Mouse (Mus musculus) liver, embryonic 13.5 days (tissue): Measurements from ENCODE around the gene Lamtor5. TPM values are rescaled to one million over a fixed set of nuclear protein-coding genes. Genes with fewer than 3 reads are reported as not detected.
A peak's percentile ranks its signal among the peaks of the same experiment; 100 is the strongest.

Experiments used
- ATAC-seq: fragments of 200-750 bp; cut with Nextera tagmentation; 2 replicates; pipeline ENCODE4 v1.8.0; 2017; ENCODE audit warnings: low read depth, mild to moderate bottlenecking, moderate number of reproducible peaks, moderate library complexity
- DNase-seq: peaks from one replicate; pipeline ENCODE4 v3.0.0; 2022
- H3K27ac ChIP-seq: fragments of 300-500 bp; sonication (generic); 2 replicates; pipeline ENCODE4 v1.5.1; 2015; ENCODE audit warnings: moderate library complexity, mild to moderate bottlenecking, inconsistent platforms
- H3K27me3 ChIP-seq: fragments of 300-500 bp; sonication (generic); 2 replicates; pipeline ENCODE4 v1.6.1; 2015; ENCODE audit warnings: mild to moderate bottlenecking, inconsistent platforms
- H3K36me3 ChIP-seq: fragments of 300-500 bp; sonication (generic); 2 replicates; pipeline ENCODE4 v1.6.1; 2015; ENCODE audit warnings: mild to moderate bottlenecking, inconsistent platforms
- H3K4me1 ChIP-seq: fragments of 300-500 bp; sonication (generic); replicated peaks from 2 replicates; pipeline ENCODE4 v1.6.1; 2015; ENCODE audit warnings: inconsistent platforms
- H3K4me2 ChIP-seq: fragments of 300-500 bp; sonication (generic); 2 replicates; pipeline ENCODE4 v1.6.1; 2015; ENCODE audit warnings: inconsistent platforms, mild to moderate bottlenecking, moderate library complexity
- H3K4me3 ChIP-seq: fragments of 300-500 bp; sonication (generic); replicated peaks from 2 replicates; pipeline ENCODE4 v1.5.1; 2015; ENCODE audit warnings: mild to moderate bottlenecking, inconsistent platforms
- H3K9ac ChIP-seq: fragments of 300-500 bp; sonication (generic); 2 replicates; pipeline ENCODE4 v1.6.1; 2015; ENCODE audit warnings: mild to moderate bottlenecking, inconsistent platforms
- H3K9me3 ChIP-seq: fragments of 300-500 bp; sonication (generic); replicated peaks from 2 replicates; pipeline ENCODE4 v1.6.1; 2016; ENCODE audit warnings: inconsistent platforms
- WGBS: fragments of 180-500 bp; shearing (Covaris S2); methylation state at CpG from one replicate; pipeline ENCODE4 v1.1.7; 2015; ENCODE audit not compliant: insufficient replicate concordance; 5-methylcytosine and 5-hydroxymethylcytosine counted together
- polyA plus RNA-seq: library from polyadenylated mRNA; unstranded; fragments of >200 nt; fragmentation: Nextera tagmentation; extraction: Ambion mirVana; gene quantifications from 2 replicates; pipeline ENCODE4 v1.2.1, GENCODE M21; 2015

Gene Lamtor5
- polyA plus RNA-seq, 1 experiment from 2014 or later: 131 TPM

GRCm38 (mm10) chr3:107246876-107247275 is 31.8 kb upstream of the Lamtor5 start:
- Histone ChIP-seq H3K36me3 (no peaks in the 10 kb centered on the region), H3K27ac (no peak overlapping the region), H3K9ac (no peak overlapping the region), H3K27me3 (no peaks in the 10 kb centered on the region), H3K4me3 (no peak overlapping the region), H3K9me3 (no peaks in the 10 kb centered on the region), H3K4me2 (no peak overlapping the region), H3K4me1 (no peaks in the 10 kb centered on the region)
- DNase-seq: no peak
- ATAC-seq: no peak
- WGBS: 68% methylated on average over 6 of the region's 6 CpGs

GRCm38 (mm10) chr3:107249042-107249441 is 29.6 kb upstream of the Lamtor5 start:
- WGBS: 29% methylated on average over 3 of the region's 3 CpGs
- H3K36me3 ChIP-seq: no peaks in the 10 kb centered on the region
- no peak for DNase-seq
- H3K4me1 ChIP-seq: no peaks in the 10 kb centered on the region
- no peaks in the 10 kb centered on the region for H3K9me3 ChIP-seq
- no peak overlapping the region for H3K4me2 ChIP-seq
- ATAC-seq: no peak
- no peak overlapping the region for H3K27ac ChIP-seq
- H3K9ac ChIP-seq: no peak overlapping the region
- no peaks in the 10 kb centered on the region for H3K27me3 ChIP-seq
- H3K4me3 ChIP-seq: no peak overlapping the region

GRCm38 (mm10) chr3:107250320-107250719 is 28.3 kb upstream of the Lamtor5 start:
- H3K9me3 ChIP-seq: no peaks in the 10 kb centered on the region
- H3K27ac ChIP-seq: no peak overlapping the region
- H3K9ac ChIP-seq: no peak overlapping the region
- WGBS: 6% methylated on average over 2 of the region's 2 CpGs
- H3K4me3 ChIP-seq: no peak overlapping the region
- H3K4me2 ChIP-seq: no peak overlapping the region
- H3K4me1 ChIP-seq: no peaks in the 10 kb centered on the region
- DNase-seq (no peak), ATAC-seq (no peak)
- H3K36me3 ChIP-seq: no peaks in the 10 kb centered on the region
- no peaks in the 10 kb centered on the region for H3K27me3 ChIP-seq

GRCm38 (mm10) chr3:107252035-107252434 is 26.6 kb upstream of the Lamtor5 start:
- DNase-seq: no peak
- Histone ChIP-seq H3K9me3 (no peaks in the 10 kb centered on the region), H3K4me1 (no peaks in the 10 kb centered on the region), H3K4me2 (no peak overlapping the region), H3K27me3 (no peaks in the 10 kb centered on the region), H3K36me3 (no peaks in the 10 kb centered on the region), H3K27ac (no peak overlapping the region), H3K9ac (no peak overlapping the region), H3K4me3 (no peak overlapping the region)
- no peak for ATAC-seq
- 12% methylated on average over 4 of the region's 4 CpGs for WGBS

- H3K4me1 ChIP-seq: no peaks in the 10 kb centered on the region
- DNase-seq (no peak), ATAC-seq (no peak)
- H3K27me3 ChIP-seq: no peaks in the 10 kb centered on the region
- H3K4me2 ChIP-seq: no peak overlapping the region
- no peak overlapping the region for H3K9ac ChIP-seq
- WGBS: 49% methylated on average over 5 of the region's 5 CpGs
- no peaks in the 10 kb centered on the region for H3K9me3 ChIP-seq
- H3K27ac ChIP-seq: no peak overlapping the region
- no peak overlapping the region for H3K4me3 ChIP-seq
- no peaks in the 10 kb centered on the region for H3K36me3 ChIP-seq
Measured at GRCm38 (mm10) chr3:107253925-107254324, 24.7 kb upstream of the Lamtor5 start.

GRCm38 (mm10) chr3:107255992-107256391 is 22.7 kb upstream of the Lamtor5 start:
- H3K9ac ChIP-seq: no peak overlapping the region
- no peak overlapping the region for H3K4me3 ChIP-seq
- no peaks in the 10 kb centered on the region for H3K9me3 ChIP-seq
- H3K4me1 ChIP-seq: no peaks in the 10 kb centered on the region
- no peaks in the 10 kb centered on the region for H3K27me3 ChIP-seq
- DNase-seq (no peak), ATAC-seq (no peak)
- H3K27ac ChIP-seq: no peak overlapping the region
- no peaks in the 10 kb centered on the region for H3K36me3 ChIP-seq
- 57% methylated on average over 3 of the region's 3 CpGs for WGBS
- no peak overlapping the region for H3K4me2 ChIP-seq

GRCm38 (mm10) chr3:107256724-107257123 is 21.9 kb upstream of the Lamtor5 start:
- H3K4me2 ChIP-seq: no peak overlapping the region
- H3K4me1 ChIP-seq: no peaks in the 10 kb centered on the region
- no peak overlapping the region for H3K9ac ChIP-seq
- no peak overlapping the region for H3K27ac ChIP-seq
- H3K36me3 ChIP-seq: no peaks in the 10 kb centered on the region
- no peaks in the 10 kb centered on the region for H3K9me3 ChIP-seq
- DNase-seq (no peak), ATAC-seq (no peak)
- no peak overlapping the region for H3K4me3 ChIP-seq
- 65% methylated on average over 7 of the region's 7 CpGs for WGBS
- H3K27me3 ChIP-seq: no peaks in the 10 kb centered on the region

- no peaks in the 10 kb centered on the region for H3K9me3 ChIP-seq
- H3K9ac ChIP-seq: no peak overlapping the region
- 46% methylated on average over 5 of the region's 5 CpGs for WGBS
- H3K27ac ChIP-seq: no peak overlapping the region
- no peaks in the 10 kb centered on the region for H3K36me3 ChIP-seq
- no peaks in the 10 kb centered on the region for H3K27me3 ChIP-seq
- no peak overlapping the region for H3K4me3 ChIP-seq
- DNase-seq (no peak), ATAC-seq (no peak)
- no peak overlapping the region for H3K4me2 ChIP-seq
- no peaks in the 10 kb centered on the region for H3K4me1 ChIP-seq
Measured at GRCm38 (mm10) chr3:107257924-107258323, 20.7 kb upstream of the Lamtor5 start.

GRCm38 (mm10) chr3:107260956-107261850 is 17.5 kb upstream of the Lamtor5 start:
- ATAC-seq: no peak
- Histone ChIP-seq H3K27me3 (no peaks in the 10 kb centered on the region), H3K27ac (no peak overlapping the region), H3K4me1 (no peaks in the 10 kb centered on the region), H3K9me3 (no peaks in the 10 kb centered on the region), H3K36me3 (no peaks in the 10 kb centered on the region), H3K9ac (no peak overlapping the region), H3K4me3 (no peak overlapping the region), H3K4me2 (no peak overlapping the region)
- WGBS: 56% methylated on average over 8 of the region's 8 CpGs
- DNase-seq: no peak

- Histone ChIP-seq H3K27me3 (no peaks in the 10 kb centered on the region), H3K4me2 (no peak overlapping the region), H3K4me3 (no peak overlapping the region), H3K9ac (no peak overlapping the region), H3K9me3 (no peaks in the 10 kb centered on the region), H3K4me1 (no peaks in the 10 kb centered on the region), H3K27ac (no peak overlapping the region), H3K36me3 (no peaks in the 10 kb centered on the region)
- DNase-seq (no peak), ATAC-seq (no peak)
- WGBS: 66% methylated on average over 7 of the region's 7 CpGs
Measured at GRCm38 (mm10) chr3:107261851-107262165, 16.9 kb upstream of the Lamtor5 start.

- no peaks in the 10 kb centered on the region for H3K27me3 ChIP-seq
- 62% methylated on average over 2 of the region's 2 CpGs for WGBS
- H3K4me1 ChIP-seq: no peaks in the 10 kb centered on the region
- no peak overlapping the region for H3K4me3 ChIP-seq
- DNase-seq (no peak), ATAC-seq (no peak)
- no peaks in the 10 kb centered on the region for H3K36me3 ChIP-seq
- no peak overlapping the region for H3K4me2 ChIP-seq
- H3K9ac ChIP-seq: no peak overlapping the region
- no peak overlapping the region for H3K27ac ChIP-seq
- H3K9me3 ChIP-seq: no peaks in the 10 kb centered on the region
Measured at GRCm38 (mm10) chr3:107266814-107267345, 11.8 kb upstream of the Lamtor5 start.

GRCm38 (mm10) chr3:107272433-107272832 is 6.2 kb upstream of the Lamtor5 start:
- WGBS: 43% methylated on average over 3 of the region's 3 CpGs
- Histone ChIP-seq H3K4me1 (peaks cover 8% of the 10 kb centered on the region; the same call in 1 of the 2 replicates), H3K9me3 (no peaks in the 10 kb centered on the region), H3K36me3 (no peaks in the 10 kb centered on the region), H3K4me2 (no peak overlapping the region), H3K27ac (no peak overlapping the region), H3K9ac (no peak overlapping the region), H3K27me3 (0 out of 2 replicates have a peak, but pooled peaks cover 4% of the 10 kb centered on the region), H3K4me3 (no peak overlapping the region)
- ATAC-seq (peak; percentile 51), DNase-seq (no peak)
